Mouse (Mus musculus) heart, embryonic 16.5 days (tissue): Measurements from ENCODE around the gene Pacsin2. TPM values are rescaled to one million over a fixed set of nuclear protein-coding genes. Genes with fewer than 3 reads are reported as not detected.
A peak's percentile ranks its signal among the peaks of the same experiment; 100 is the strongest.

Experiments used
- ATAC-seq: fragments of 200-750 bp; cut with Nextera tagmentation; replicated peaks from 2 replicates; pipeline ENCODE4 v1.8.0; 2017; ENCODE audit warnings: moderate number of reproducible peaks; ENCODE audit not compliant: insufficient read depth, low FRiP score; ENCODE audit errors: extremely low read depth
- H3K27ac ChIP-seq: fragments of 300-500 bp; sonication (generic); 2 replicates; pipeline ENCODE4 v1.5.1; 2014; ENCODE audit warnings: mild to moderate bottlenecking, low read length, control low read depth, moderate library complexity
- H3K27me3 ChIP-seq: fragments of 300-500 bp; sonication (generic); 2 replicates; pipeline ENCODE4 v1.6.1; 2014; ENCODE audit warnings: low read length, mixed read lengths; ENCODE audit not compliant: control insufficient read depth, insufficient read depth
- H3K36me3 ChIP-seq: fragments of 300-500 bp; sonication (generic); 2 replicates; pipeline ENCODE4 v1.6.1; 2014; ENCODE audit not compliant: control insufficient read depth, insufficient read depth
- H3K4me1 ChIP-seq: fragments of 300-500 bp; sonication (generic); 2 replicates; pipeline ENCODE4 v1.6.1; 2014; ENCODE audit warnings: low read length, mixed read lengths; ENCODE audit not compliant: control insufficient read depth, insufficient read depth
- H3K4me2 ChIP-seq: fragments of 300-500 bp; sonication (generic); 2 replicates; pipeline ENCODE4 v1.6.1; 2014; ENCODE audit warnings: low read depth, mild to moderate bottlenecking, control low read depth, low read length
- H3K4me3 ChIP-seq: fragments of 300-500 bp; sonication (generic); 2 replicates; pipeline ENCODE4 v1.5.1; 2014; ENCODE audit warnings: mild to moderate bottlenecking, control low read depth, low read length
- H3K9ac ChIP-seq: fragments of 300-500 bp; sonication (generic); 2 replicates; pipeline ENCODE4 v1.6.1; 2014; ENCODE audit warnings: low read length, control low read depth
- H3K9me3 ChIP-seq: fragments of 300-500 bp; sonication (generic); replicated peaks from 2 replicates; pipeline ENCODE4 v1.6.1; 2016; ENCODE audit warnings: low read length; ENCODE audit not compliant: control insufficient read depth
- WGBS: fragments of 180-500 bp; shearing (Covaris S2); extraction: QIAGEN DNeasy Blood & Tissue Kit; methylation state at CpG from one replicate; pipeline ENCODE4 v1.1.7; 2014; 5-methylcytosine and 5-hydroxymethylcytosine counted together
- polyA plus RNA-seq: library from polyadenylated mRNA; unstranded; fragments of >200 nt; fragmentation: Nextera tagmentation; extraction: Ambion mirVana; gene quantifications from 2 replicates; pipeline ENCODE4 v1.2.1, GENCODE M21; 2015

Pacsin2 gene
- polyA plus RNA-seq, 1 experiment from 2014 or later, result 73.3 TPM

DNA sequence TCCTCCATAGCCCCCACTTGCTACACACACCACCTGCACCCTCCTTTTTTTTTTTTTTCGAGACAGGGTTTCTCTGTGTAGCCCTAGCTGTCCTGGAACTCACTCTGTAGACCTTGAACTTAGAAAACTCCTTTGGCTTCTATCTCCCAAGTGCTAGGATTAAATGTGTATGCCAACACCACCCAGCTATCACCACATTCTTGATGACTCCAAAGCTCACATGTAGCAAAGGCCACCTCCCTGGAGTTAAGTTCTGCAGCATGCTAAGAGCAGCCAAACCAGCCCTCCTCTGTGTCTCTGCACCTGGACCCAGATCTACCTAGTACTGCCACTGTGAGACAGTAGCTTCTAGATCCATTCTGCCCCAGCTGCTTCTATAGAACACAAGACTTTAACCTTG, 6.9 kb downstream of the Pacsin2 start:
- no peak for ATAC-seq
- Histone ChIP-seq H3K27me3 (no peaks in the 10 kb centered on the region), H3K9me3 (no peaks in the 10 kb centered on the region), H3K4me3 (no peak overlapping the region), H3K4me2 (no peak overlapping the region), H3K4me1 (peaks cover 32% of the 10 kb centered on the region), H3K9ac (no peak overlapping the region), H3K36me3 (no peaks in the 10 kb centered on the region), H3K27ac (no peak overlapping the region)
- WGBS, result 58% methylated on average over 1 of the region's 1 CpGs

GRCm38 (mm10) chr15:83455637-83456036, 8.8 kb downstream of the Pacsin2 start:
- H3K27me3 ChIP-seq, result no peaks in the 10 kb centered on the region
- H3K4me1 ChIP-seq, result peaks cover 43% of the 10 kb centered on the region
- H3K27ac ChIP-seq, result no peak overlapping the region

GRCm38 (mm10) chr15:83455034-83455433, 9.4 kb downstream of the Pacsin2 start:
- Histone ChIP-seq H3K4me1 (peaks cover 43% of the 10 kb centered on the region), H3K4me3 (no peak overlapping the region), H3K27ac (no peak overlapping the region), H3K36me3 (no peaks in the 10 kb centered on the region), H3K27me3 (no peaks in the 10 kb centered on the region), H3K9me3 (no peaks in the 10 kb centered on the region), H3K9ac (no peak overlapping the region), H3K4me2 (no peak overlapping the region)
- 70% methylated on average over 3 of the region's 3 CpGs for WGBS
- ATAC-seq, result no peak

More at GRCm38 (mm10) chr15:83455637-83456036, 8.8 kb downstream of the Pacsin2 start:
- H3K9me3 ChIP-seq, result no peaks in the 10 kb centered on the region
- H3K36me3 ChIP-seq, result no peaks in the 10 kb centered on the region
- H3K4me2 ChIP-seq, result no peak overlapping the region
- no peak overlapping the region for H3K9ac ChIP-seq
- H3K4me3 ChIP-seq, result no peak overlapping the region
- ATAC-seq, result no peak
- 82% methylated on average over 5 of the region's 5 CpGs for WGBS

- no peak overlapping the region for H3K4me3 ChIP-seq
- no peak overlapping the region for H3K4me2 ChIP-seq
- no peak overlapping the region for H3K9ac ChIP-seq
- ATAC-seq, result no peak
- no peaks in the 10 kb centered on the region for H3K27me3 ChIP-seq
- H3K9me3 ChIP-seq, result no peaks in the 10 kb centered on the region
- 61% methylated on average over 7 of the region's 7 CpGs for WGBS
- H3K36me3 ChIP-seq, result no peaks in the 10 kb centered on the region
- H3K4me1 ChIP-seq, result peaks cover 43% of the 10 kb centered on the region
- H3K27ac ChIP-seq, result peak overlapping the region; percentile 45
Measured at GRCm38 (mm10) chr15:83454419-83454818, 10.0 kb downstream of the Pacsin2 start.

DNA sequence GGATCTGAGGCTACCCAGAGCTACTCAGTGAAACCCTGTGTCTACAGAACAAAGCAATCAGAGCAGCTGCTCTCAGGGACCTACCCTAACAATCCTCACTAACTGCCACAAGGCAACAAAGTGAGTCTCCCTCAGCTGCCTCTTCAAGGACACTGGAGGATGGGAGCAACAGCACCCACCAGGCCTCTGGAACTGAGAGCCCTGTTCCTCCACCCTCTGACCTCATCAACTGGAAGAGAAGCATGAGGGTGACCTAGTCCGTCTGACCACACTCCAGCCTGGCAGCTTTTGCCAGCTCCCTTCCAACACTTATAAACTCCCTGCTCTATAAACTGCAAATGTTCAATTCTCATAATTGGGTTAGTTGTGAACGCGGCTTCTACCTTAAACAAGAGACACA, 10.5 kb downstream of the Pacsin2 start:
- Histone ChIP-seq H3K4me3 (no peak overlapping the region), H3K9ac (peak overlapping the region; percentile 41), H3K4me1 (peaks cover 44% of the 10 kb centered on the region), H3K27me3 (no peaks in the 10 kb centered on the region), H3K9me3 (no peaks in the 10 kb centered on the region), H3K36me3 (no peaks in the 10 kb centered on the region), H3K4me2 (no peak overlapping the region), H3K27ac (peak overlapping the region; percentile 45)
- ATAC-seq, result no peak
- WGBS, result 70% methylated on average over 3 of the region's 3 CpGs

DNA sequence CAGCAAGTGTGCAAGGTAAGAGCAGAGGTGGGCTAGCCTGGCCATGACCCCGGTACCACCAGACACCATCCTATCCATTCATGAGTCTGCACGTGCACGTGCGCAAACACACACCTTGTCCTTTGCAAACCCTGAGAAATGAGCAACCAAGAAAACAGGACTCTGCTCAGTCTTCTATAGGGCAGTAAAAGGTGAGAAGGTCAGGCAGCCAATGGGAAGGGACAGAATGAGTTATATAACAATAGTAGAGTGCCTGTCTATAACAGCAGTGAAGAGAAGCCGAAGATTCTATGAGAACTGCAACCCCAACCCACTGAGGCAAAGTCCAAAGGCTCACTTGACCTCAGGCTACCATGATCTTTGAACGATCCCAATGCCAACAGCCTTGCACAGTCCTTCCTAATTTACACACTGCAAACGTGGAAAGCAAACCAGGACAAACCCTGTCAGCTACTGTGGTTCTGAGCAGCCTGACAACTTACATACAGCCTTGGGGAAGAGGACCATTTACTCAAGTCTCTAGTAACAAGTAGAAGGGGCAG, 12.1 kb downstream of the Pacsin2 start:
- Histone ChIP-seq H3K9me3 (no peaks in the 10 kb centered on the region), H3K27ac (peak overlapping the region; percentile 45), H3K4me3 (no peak overlapping the region), H3K9ac (no peak overlapping the region), H3K4me2 (no peak overlapping the region), H3K27me3 (no peaks in the 10 kb centered on the region), H3K36me3 (no peaks in the 10 kb centered on the region), H3K4me1 (peaks cover 51% of the 10 kb centered on the region)
- 78% methylated on average over 7 of the region's 7 CpGs for WGBS
- ATAC-seq, result no peak

- Histone ChIP-seq H3K9me3 (no peaks in the 10 kb centered on the region), H3K27me3 (no peaks in the 10 kb centered on the region), H3K9ac (no peak overlapping the region), H3K4me3 (no peak overlapping the region), H3K27ac (peak overlapping the region; percentile 45), H3K4me2 (no peak overlapping the region), H3K4me1 (peaks cover 54% of the 10 kb centered on the region), H3K36me3 (no peaks in the 10 kb centered on the region)
- no peak for ATAC-seq
- 54% methylated on average over 7 of the region's 7 CpGs for WGBS
Measured at GRCm38 (mm10) chr15:83451621-83452210, 12.7 kb downstream of the Pacsin2 start.

GRCm38 (mm10) chr15:83450007-83450406, 14.4 kb downstream of the Pacsin2 start:
- no peak overlapping the region for H3K9ac ChIP-seq
- H3K4me2 ChIP-seq, result no peak overlapping the region
- no peak overlapping the region for H3K4me3 ChIP-seq
- H3K9me3 ChIP-seq, result no peaks in the 10 kb centered on the region
- ATAC-seq, result no peak
- 95% methylated on average over 2 of the region's 2 CpGs for WGBS
- no peak overlapping the region for H3K27ac ChIP-seq
- no peaks in the 10 kb centered on the region for H3K27me3 ChIP-seq
- H3K36me3 ChIP-seq, result no peaks in the 10 kb centered on the region
- peaks cover 71% of the 10 kb centered on the region for H3K4me1 ChIP-seq

DNA sequence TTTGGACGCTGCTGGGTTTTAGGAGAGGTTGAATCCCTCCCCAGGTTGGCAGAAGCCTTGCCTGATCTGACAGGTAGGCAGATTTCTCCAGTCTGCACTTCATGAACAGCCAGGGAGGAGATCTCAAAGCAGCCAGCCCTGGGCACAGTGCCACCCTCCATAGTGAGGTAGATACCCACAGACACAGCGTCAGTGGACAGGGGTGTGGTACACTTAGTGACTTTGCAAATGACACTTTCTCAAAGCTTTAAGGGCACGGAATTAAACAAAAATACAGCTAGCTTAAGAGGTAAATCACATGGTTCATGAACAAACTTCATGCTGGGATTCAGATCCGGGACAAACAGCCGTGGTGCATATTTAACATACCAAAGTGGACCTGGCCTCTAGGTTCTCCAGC, 15.8 kb downstream of the Pacsin2 start:
- Histone ChIP-seq H3K9ac (no peak overlapping the region), H3K9me3 (no peaks in the 10 kb centered on the region), H3K4me3 (no peak overlapping the region), H3K4me2 (no peak overlapping the region), H3K27ac (no peak overlapping the region; the same call in 1 of the 2 replicates), H3K36me3 (no peaks in the 10 kb centered on the region), H3K4me1 (peaks cover 67% of the 10 kb centered on the region), H3K27me3 (no peaks in the 10 kb centered on the region)
- WGBS, result 43% methylated on average over 5 of the region's 5 CpGs
- no peak for ATAC-seq
